Mouse (Mus musculus): ENCODE measurements around the gene Rbfox3. TPM values are rescaled to one million over a fixed set of nuclear protein-coding genes. Genes with fewer than 3 reads are reported as not detected.

Gene Rbfox3
- polyA plus RNA-seq, 1 experiment from 2014 or later = 0.29 TPM

- no peak for ATAC-seq (ENCODE audit: borderline replicate concordance, extremely low read depth, low FRiP score, low TSS enrichment)
- no peak overlapping the region for H3K27ac ChIP-seq
- no peak overlapping the region for H3K4me3 ChIP-seq
- H3K9me3 ChIP-seq = no peaks in the 10 kb centered on the region
- peaks cover 4% of the 10 kb centered on the region; the same call in 1 of the 2 replicates for H3K27me3 ChIP-seq
- H3K9ac ChIP-seq = no peak overlapping the region
- H3K36me3 ChIP-seq = no peaks in the 10 kb centered on the region
- 53% methylated on average over 5 of the region's 5 CpGs for WGBS
- no peaks in the 10 kb centered on the region for H3K4me1 ChIP-seq
- no peak overlapping the region for H3K4me2 ChIP-seq
Measured at GRCm38 (mm10) chr11:118598726-118599125, 312.7 kb downstream of the Rbfox3 start.

DNA sequence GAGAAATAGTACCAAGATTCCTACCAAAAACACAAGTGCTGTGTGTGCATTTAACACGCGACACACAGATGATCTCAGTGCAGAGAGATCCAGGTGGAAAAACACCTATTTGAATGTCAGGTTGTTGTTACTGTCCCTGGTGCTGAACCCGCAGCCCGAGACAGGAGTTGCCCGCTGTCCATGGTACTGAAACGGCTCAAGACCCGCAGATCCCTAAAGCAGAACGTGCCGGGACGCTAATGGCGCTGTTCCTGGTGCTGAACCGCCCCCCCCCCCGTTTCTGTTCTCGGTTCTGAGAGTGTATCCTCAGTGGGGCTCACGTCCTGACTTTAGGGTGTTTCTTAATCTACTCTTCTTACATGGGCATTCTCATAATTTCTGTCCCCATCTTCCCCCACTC is 326.6 kb downstream of the Rbfox3 start:
- no peak overlapping the region for H3K4me3 ChIP-seq
- no peak overlapping the region for H3K4me2 ChIP-seq
- no peak overlapping the region for H3K9ac ChIP-seq
- no peak overlapping the region for H3K27ac ChIP-seq
- H3K9me3 ChIP-seq = no peaks in the 10 kb centered on the region
- no peak for ATAC-seq (ENCODE audit: borderline replicate concordance, extremely low read depth, low FRiP score, low TSS enrichment)
- no peaks in the 10 kb centered on the region for H3K4me1 ChIP-seq
- H3K27me3 ChIP-seq = no peaks in the 10 kb centered on the region
- no peaks in the 10 kb centered on the region for H3K36me3 ChIP-seq
- WGBS = 3% methylated on average over 15 of the region's 15 CpGs

- Histone ChIP-seq H3K27me3 (no peaks in the 10 kb centered on the region), H3K27ac (no peak overlapping the region), H3K4me2 (no peak overlapping the region), H3K36me3 (no peaks in the 10 kb centered on the region), H3K4me3 (no peak overlapping the region), H3K4me1 (no peaks in the 10 kb centered on the region), H3K9me3 (no peaks in the 10 kb centered on the region), H3K9ac (no peak overlapping the region)
- 94% methylated on average over 1 of the region's 1 CpGs for WGBS
- ATAC-seq (ENCODE audit: borderline replicate concordance, extremely low read depth, low FRiP score, low TSS enrichment) = no peak
Measured at GRCm38 (mm10) chr11:118583989-118584388, 327.4 kb downstream of the Rbfox3 start.

GRCm38 (mm10) chr11:118583573-118583972 is 327.8 kb downstream of the Rbfox3 start:
- H3K4me1 ChIP-seq = no peaks in the 10 kb centered on the region
- H3K27me3 ChIP-seq = no peaks in the 10 kb centered on the region
- no peaks in the 10 kb centered on the region for H3K9me3 ChIP-seq
- H3K36me3 ChIP-seq = no peaks in the 10 kb centered on the region
- ATAC-seq (ENCODE audit: borderline replicate concordance, extremely low read depth, low FRiP score, low TSS enrichment) = no peak
- no peak overlapping the region for H3K27ac ChIP-seq
- H3K4me3 ChIP-seq = no peak overlapping the region
- no peak overlapping the region for H3K9ac ChIP-seq
- 86% methylated on average over 8 of the region's 8 CpGs for WGBS
- H3K4me2 ChIP-seq = no peak overlapping the region

DNA sequence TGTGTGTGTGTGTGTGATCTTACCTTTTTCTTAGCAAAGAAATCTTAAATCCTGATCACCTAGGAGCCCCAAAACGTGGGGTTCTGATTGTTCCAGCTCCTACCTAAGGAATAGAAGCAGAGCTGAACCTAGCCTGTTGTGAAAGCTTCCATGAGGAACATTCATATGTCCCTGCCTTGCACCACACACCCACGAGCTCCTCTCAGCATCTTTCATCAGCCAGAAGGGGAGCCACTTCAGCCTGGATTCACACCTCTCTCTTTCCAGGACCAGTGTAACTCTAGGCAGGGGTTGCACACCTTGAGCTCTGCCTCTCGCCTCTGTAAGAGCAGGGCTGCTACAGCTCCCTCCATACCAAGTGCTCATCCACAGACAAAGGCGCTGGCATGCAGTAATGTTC is 330.4 kb downstream of the Rbfox3 start:
- Histone ChIP-seq H3K27ac (no peak overlapping the region), H3K4me3 (no peak overlapping the region), H3K9ac (no peak overlapping the region), H3K4me1 (no peaks in the 10 kb centered on the region), H3K9me3 (no peaks in the 10 kb centered on the region), H3K4me2 (no peak overlapping the region), H3K27me3 (peaks cover 8% of the 10 kb centered on the region; the same call in 1 of the 2 replicates), H3K36me3 (no peaks in the 10 kb centered on the region)
- 33% methylated on average over 4 of the region's 4 CpGs for WGBS
- ATAC-seq (ENCODE audit: borderline replicate concordance, extremely low read depth, low FRiP score, low TSS enrichment) = no peak

DNA sequence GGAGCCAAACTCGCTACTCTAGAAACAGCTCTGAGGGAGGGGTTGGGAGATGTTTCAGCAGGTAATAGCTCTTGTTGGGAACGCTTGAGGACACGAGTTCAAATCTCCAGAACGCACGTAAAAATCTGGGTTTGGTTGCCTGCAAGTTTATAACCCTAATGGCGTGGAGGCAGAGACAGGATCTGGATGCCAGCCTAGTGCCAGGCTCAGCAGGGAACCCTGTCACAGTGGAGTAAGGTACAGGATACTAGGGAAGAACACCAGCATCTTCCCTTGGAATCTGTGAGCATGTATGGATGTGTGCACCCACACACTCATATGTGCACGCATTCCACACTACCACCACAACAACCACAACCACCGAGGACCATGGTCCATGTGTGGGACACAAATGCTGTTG is 331.8 kb downstream of the Rbfox3 start:
- no peak overlapping the region for H3K4me3 ChIP-seq
- H3K4me2 ChIP-seq = no peak overlapping the region
- no peaks in the 10 kb centered on the region for H3K9me3 ChIP-seq
- no peaks in the 10 kb centered on the region for H3K36me3 ChIP-seq
- no peak overlapping the region for H3K9ac ChIP-seq
- WGBS = 73% methylated on average over 8 of the region's 8 CpGs
- ATAC-seq (ENCODE audit: borderline replicate concordance, extremely low read depth, low FRiP score, low TSS enrichment) = no peak
- no peak overlapping the region for H3K27ac ChIP-seq
- no peaks in the 10 kb centered on the region for H3K4me1 ChIP-seq
- H3K27me3 ChIP-seq = peaks cover 11% of the 10 kb centered on the region; the same call in 1 of the 2 replicates

- WGBS = 55% methylated on average over 15 of the region's 15 CpGs
- no peaks in the 10 kb centered on the region for H3K9me3 ChIP-seq
- H3K9ac ChIP-seq = no peak overlapping the region
- H3K4me2 ChIP-seq = no peak overlapping the region
- no peak for ATAC-seq (ENCODE audit: borderline replicate concordance, extremely low read depth, low FRiP score, low TSS enrichment)
- H3K36me3 ChIP-seq = no peaks in the 10 kb centered on the region
- H3K27me3 ChIP-seq = peaks cover 27% of the 10 kb centered on the region
- H3K4me3 ChIP-seq = no peak overlapping the region
- H3K27ac ChIP-seq = no peak overlapping the region
- H3K4me1 ChIP-seq = no peaks in the 10 kb centered on the region
Measured at GRCm38 (mm10) chr11:118577271-118577670, 334.1 kb downstream of the Rbfox3 start.

- H3K27ac ChIP-seq = no peak overlapping the region
- peaks cover 34% of the 10 kb centered on the region for H3K27me3 ChIP-seq
- no peaks in the 10 kb centered on the region for H3K36me3 ChIP-seq
- no peak overlapping the region for H3K4me3 ChIP-seq
- no peak for ATAC-seq (ENCODE audit: borderline replicate concordance, extremely low read depth, low FRiP score, low TSS enrichment)
- H3K9ac ChIP-seq = no peak overlapping the region
- H3K4me1 ChIP-seq = no peaks in the 10 kb centered on the region
- whole genome bisulfite sequencing = 44% methylated on average over 8 of the region's 8 CpGs
- H3K4me2 ChIP-seq = no peak overlapping the region
- H3K9me3 ChIP-seq = no peaks in the 10 kb centered on the region
Measured at GRCm38 (mm10) chr11:118576611-118577010, 334.8 kb downstream of the Rbfox3 start.

DNA sequence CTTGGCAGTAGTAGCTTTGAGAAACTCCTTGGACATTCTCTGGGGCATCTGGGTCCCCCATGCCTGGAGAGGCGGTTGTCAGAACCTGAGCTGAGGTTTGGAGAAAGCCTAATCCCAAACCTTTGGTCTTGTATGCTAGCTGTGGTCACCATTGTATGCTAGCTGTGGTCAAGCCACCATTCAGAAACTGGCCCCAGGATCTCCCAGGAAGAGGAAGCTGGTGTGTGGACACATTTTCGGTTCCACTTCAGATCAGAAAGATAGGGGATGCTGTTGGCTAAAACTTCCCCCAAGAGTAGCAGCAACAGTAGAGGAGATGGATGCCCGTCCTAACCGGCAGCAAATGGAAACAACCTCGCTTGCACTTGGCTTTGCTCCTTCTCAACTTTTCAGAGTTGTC is 337.0 kb downstream of the Rbfox3 start:
- ATAC-seq (ENCODE audit: borderline replicate concordance, extremely low read depth, low FRiP score, low TSS enrichment) = no peak
- 67% methylated on average over 5 of the region's 5 CpGs for WGBS

GRCm38 (mm10) chr11:118573569-118573968 is 337.8 kb downstream of the Rbfox3 start:
- ATAC-seq (ENCODE audit: borderline replicate concordance, extremely low read depth, low FRiP score, low TSS enrichment) = no peak

More for the DNA sequence above, 337.0 kb downstream of the Rbfox3 start:
- H3K27me3 ChIP-seq = peaks cover 56% of the 10 kb centered on the region
- no peak overlapping the region for H3K9ac ChIP-seq
- no peaks in the 10 kb centered on the region for H3K4me1 ChIP-seq
- H3K36me3 ChIP-seq = no peaks in the 10 kb centered on the region
- H3K9me3 ChIP-seq = no peaks in the 10 kb centered on the region
- no peak overlapping the region for H3K27ac ChIP-seq
- H3K4me2 ChIP-seq = no peak overlapping the region
- H3K4me3 ChIP-seq = no peak overlapping the region

DNA sequence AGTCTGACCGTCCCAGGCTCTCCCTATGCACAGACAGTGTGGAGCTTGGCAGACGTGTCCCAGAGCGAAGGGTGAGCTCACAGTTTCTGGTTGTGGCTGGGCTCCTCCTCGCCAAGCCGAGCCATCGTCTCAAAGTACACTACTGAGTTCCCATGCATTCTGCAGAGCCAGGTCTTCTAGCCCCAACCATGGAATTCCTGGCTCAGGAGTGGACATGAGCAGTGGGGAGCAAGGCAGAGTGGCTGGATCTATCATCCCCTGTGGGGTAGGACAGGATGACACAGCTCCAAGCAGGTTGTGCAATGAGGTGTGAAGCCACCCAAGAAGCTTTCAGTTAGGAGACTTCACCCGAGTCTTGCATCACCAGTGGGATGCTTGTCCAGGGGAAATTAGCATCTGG is 338.4 kb downstream of the Rbfox3 start:
- no peak for ATAC-seq (ENCODE audit: borderline replicate concordance, extremely low read depth, low FRiP score, low TSS enrichment)
- Histone ChIP-seq H3K4me2 (no peak overlapping the region), H3K4me3 (no peak overlapping the region), H3K4me1 (no peaks in the 10 kb centered on the region), H3K9me3 (no peaks in the 10 kb centered on the region), H3K9ac (no peak overlapping the region), H3K27ac (no peak overlapping the region), H3K36me3 (no peaks in the 10 kb centered on the region), H3K27me3 (peaks cover 70% of the 10 kb centered on the region)
- WGBS = 56% methylated on average over 7 of the region's 7 CpGs

More at GRCm38 (mm10) chr11:118573569-118573968, 337.8 kb downstream of the Rbfox3 start:
- 4% methylated on average over 3 of the region's 3 CpGs for WGBS
- Histone ChIP-seq H3K9ac (no peak overlapping the region), H3K27ac (no peak overlapping the region), H3K4me3 (no peak overlapping the region), H3K36me3 (no peaks in the 10 kb centered on the region), H3K27me3 (peaks cover 64% of the 10 kb centered on the region), H3K9me3 (no peaks in the 10 kb centered on the region), H3K4me2 (no peak overlapping the region), H3K4me1 (no peaks in the 10 kb centered on the region)

GRCm38 (mm10) chr11:118570164-118570563 is 341.2 kb downstream of the Rbfox3 start:
- Histone ChIP-seq H3K36me3 (no peaks in the 10 kb centered on the region), H3K4me2 (no peak overlapping the region)

GRCm38 (mm10) chr11:118569571-118570062 is 341.8 kb downstream of the Rbfox3 start:
- peaks cover 73% of the 10 kb centered on the region for H3K27me3 ChIP-seq
- no peaks in the 10 kb centered on the region for H3K9me3 ChIP-seq
- no peak for ATAC-seq (ENCODE audit: borderline replicate concordance, extremely low read depth, low FRiP score, low TSS enrichment)
- H3K27ac ChIP-seq = no peak overlapping the region
- no peak overlapping the region for H3K4me2 ChIP-seq
- WGBS = 3% methylated on average over 35 of the region's 51 CpGs
- no peak overlapping the region for H3K4me3 ChIP-seq
- H3K36me3 ChIP-seq = no peaks in the 10 kb centered on the region
- H3K4me1 ChIP-seq = no peaks in the 10 kb centered on the region
- no peak overlapping the region for H3K9ac ChIP-seq

More at GRCm38 (mm10) chr11:118570164-118570563, 341.2 kb downstream of the Rbfox3 start:
- no peaks in the 10 kb centered on the region for H3K4me1 ChIP-seq
- no peak overlapping the region for H3K9ac ChIP-seq
- no peak for ATAC-seq (ENCODE audit: borderline replicate concordance, extremely low read depth, low FRiP score, low TSS enrichment)
- no peaks in the 10 kb centered on the region for H3K9me3 ChIP-seq
- H3K27ac ChIP-seq = no peak overlapping the region
- WGBS = 3% methylated on average over 27 of the region's 27 CpGs
- H3K27me3 ChIP-seq = peaks cover 73% of the 10 kb centered on the region
- H3K4me3 ChIP-seq = no peak overlapping the region
